Mouse (Mus musculus) heart, embryonic 13.5 days (tissue): ENCODE measurements around the gene Gsg1l. TPM values are rescaled to one million over a fixed set of nuclear protein-coding genes. Genes with fewer than 3 reads are reported as not detected.

Experiments
- ATAC-seq: fragments of 200-750 bp; cut with Nextera tagmentation; 2 replicates; pipeline ENCODE4 v1.8.0; 2017; ENCODE audit warnings: moderate TSS enrichment; ENCODE audit not compliant: insufficient number of reproducible peaks, low FRiP score, low TSS enrichment; ENCODE audit errors: extremely low read depth
- H3K27ac ChIP-seq: fragments of 300-500 bp; sonication (generic); replicated peaks from 2 replicates; pipeline ENCODE4 v1.5.1; 2015; ENCODE audit warnings: moderate library complexity, mild to moderate bottlenecking, inconsistent platforms
- H3K27me3 ChIP-seq: fragments of 300-500 bp; sonication (generic); replicated peaks from 2 replicates; pipeline ENCODE4 v1.6.1; 2015; ENCODE audit warnings: mild to moderate bottlenecking, inconsistent platforms
- H3K36me3 ChIP-seq: fragments of 300-500 bp; sonication (generic); 2 replicates; pipeline ENCODE4 v1.6.1; 2015; ENCODE audit warnings: mild to moderate bottlenecking, inconsistent platforms
- H3K4me1 ChIP-seq: fragments of 300-500 bp; sonication (generic); 2 replicates; pipeline ENCODE4 v1.6.1; 2015; ENCODE audit warnings: inconsistent platforms
- H3K4me2 ChIP-seq: fragments of 300-500 bp; sonication (generic); 2 replicates; pipeline ENCODE4 v1.6.1; 2015; ENCODE audit warnings: inconsistent platforms, mild to moderate bottlenecking, moderate library complexity
- H3K4me3 ChIP-seq: fragments of 300-500 bp; sonication (generic); 2 replicates; pipeline ENCODE4 v1.5.1; 2015; ENCODE audit warnings: moderate library complexity, mild to moderate bottlenecking, inconsistent platforms
- H3K9ac ChIP-seq: fragments of 300-500 bp; sonication (generic); 2 replicates; pipeline ENCODE4 v1.6.1; 2015; ENCODE audit warnings: inconsistent platforms, mild to moderate bottlenecking, moderate library complexity
- H3K9me3 ChIP-seq: fragments of 300-500 bp; sonication (generic); 2 replicates; pipeline ENCODE4 v1.6.1; 2016; ENCODE audit warnings: inconsistent platforms
- WGBS: fragments of 180-500 bp; shearing (Covaris S2); methylation state at CpG from one replicate; pipeline ENCODE4 v1.1.7; 2015; ENCODE audit warnings: mixed read lengths; 5-methylcytosine and 5-hydroxymethylcytosine counted together
- polyA plus RNA-seq: library from polyadenylated mRNA; unstranded; fragments of >200 nt; fragmentation: Nextera tagmentation; extraction: Ambion mirVana; gene quantifications from 2 replicates; pipeline ENCODE4 v1.2.1, GENCODE M21; 2015

Gene Gsg1l
- polyA plus RNA-seq, 1 experiment from 2014 or later, result 8.4 TPM

- Histone ChIP-seq H3K27me3 (no peaks in the 10 kb centered on the region), H3K9me3 (no peaks in the 10 kb centered on the region), H3K36me3 (no peaks in the 10 kb centered on the region), H3K4me3 (peak overlapping the region; percentile 23), H3K27ac (peak overlapping the region; percentile 90), H3K4me2 (peak overlapping the region; percentile 56), H3K4me1 (peaks cover 59% of the 10 kb centered on the region), H3K9ac (peak overlapping the region; percentile 71)
- ATAC-seq, result no peak
- 45% methylated on average over 2 of the region's 2 CpGs for WGBS
Observed at GRCm38 (mm10) chr7:125934319-125934718, 147.9 kb downstream of the Gsg1l start.

- 11% methylated on average over 16 of the region's 16 CpGs for WGBS
- Histone ChIP-seq H3K4me3 (peak overlapping the region; percentile 23), H3K9ac (peak overlapping the region; percentile 71), H3K9me3 (no peaks in the 10 kb centered on the region), H3K36me3 (no peaks in the 10 kb centered on the region), H3K4me2 (peak overlapping the region; percentile 56), H3K27ac (peak overlapping the region; percentile 90), H3K27me3 (no peaks in the 10 kb centered on the region), H3K4me1 (peaks cover 59% of the 10 kb centered on the region)
- no peak for ATAC-seq
Observed at GRCm38 (mm10) chr7:125933356-125934244, 148.6 kb downstream of the Gsg1l start.

GRCm38 (mm10) chr7:125931602-125932001 lies 150.6 kb downstream of the Gsg1l start:
- Histone ChIP-seq H3K4me3 (no peak overlapping the region), H3K4me1 (peaks cover 43% of the 10 kb centered on the region), H3K27ac (no peak overlapping the region), H3K36me3 (no peaks in the 10 kb centered on the region), H3K9ac (no peak overlapping the region), H3K4me2 (no peak overlapping the region), H3K9me3 (no peaks in the 10 kb centered on the region), H3K27me3 (no peaks in the 10 kb centered on the region)
- no peak for ATAC-seq
- 58% methylated on average over 5 of the region's 5 CpGs for WGBS

GRCm38 (mm10) chr7:125924044-125924443 lies 158.2 kb downstream of the Gsg1l start:
- WGBS, result 54% methylated on average over 5 of the region's 5 CpGs
- peaks cover 15% of the 10 kb centered on the region for H3K4me1 ChIP-seq
- H3K9me3 ChIP-seq, result no peaks in the 10 kb centered on the region
- no peak overlapping the region for H3K4me2 ChIP-seq
- H3K9ac ChIP-seq, result no peak overlapping the region
- ATAC-seq, result no peak
- no peak overlapping the region for H3K4me3 ChIP-seq
- H3K36me3 ChIP-seq, result no peaks in the 10 kb centered on the region
- no peak overlapping the region for H3K27ac ChIP-seq
- H3K27me3 ChIP-seq, result no peaks in the 10 kb centered on the region

DNA sequence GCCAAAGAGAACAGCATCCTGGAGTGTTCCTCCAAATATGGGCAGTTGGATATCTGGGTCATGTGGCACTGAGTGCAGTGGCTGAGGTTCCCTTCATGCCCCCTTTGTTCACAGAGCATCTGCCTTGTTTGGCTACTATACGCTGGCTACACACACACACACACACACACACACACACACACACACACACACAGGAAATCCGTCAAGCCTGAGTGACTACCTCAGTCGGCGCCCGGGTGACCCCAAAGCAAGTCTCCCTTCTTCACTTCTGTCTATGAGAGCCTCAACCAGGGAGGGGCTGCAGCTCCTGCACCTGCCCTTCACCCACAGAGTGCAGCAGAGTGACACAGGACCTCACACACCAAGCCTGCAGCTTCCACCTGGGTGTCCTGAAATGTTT lies 161.4 kb downstream of the Gsg1l start:
- ATAC-seq, result no peak
- H3K27me3 ChIP-seq, result no peaks in the 10 kb centered on the region

DNA sequence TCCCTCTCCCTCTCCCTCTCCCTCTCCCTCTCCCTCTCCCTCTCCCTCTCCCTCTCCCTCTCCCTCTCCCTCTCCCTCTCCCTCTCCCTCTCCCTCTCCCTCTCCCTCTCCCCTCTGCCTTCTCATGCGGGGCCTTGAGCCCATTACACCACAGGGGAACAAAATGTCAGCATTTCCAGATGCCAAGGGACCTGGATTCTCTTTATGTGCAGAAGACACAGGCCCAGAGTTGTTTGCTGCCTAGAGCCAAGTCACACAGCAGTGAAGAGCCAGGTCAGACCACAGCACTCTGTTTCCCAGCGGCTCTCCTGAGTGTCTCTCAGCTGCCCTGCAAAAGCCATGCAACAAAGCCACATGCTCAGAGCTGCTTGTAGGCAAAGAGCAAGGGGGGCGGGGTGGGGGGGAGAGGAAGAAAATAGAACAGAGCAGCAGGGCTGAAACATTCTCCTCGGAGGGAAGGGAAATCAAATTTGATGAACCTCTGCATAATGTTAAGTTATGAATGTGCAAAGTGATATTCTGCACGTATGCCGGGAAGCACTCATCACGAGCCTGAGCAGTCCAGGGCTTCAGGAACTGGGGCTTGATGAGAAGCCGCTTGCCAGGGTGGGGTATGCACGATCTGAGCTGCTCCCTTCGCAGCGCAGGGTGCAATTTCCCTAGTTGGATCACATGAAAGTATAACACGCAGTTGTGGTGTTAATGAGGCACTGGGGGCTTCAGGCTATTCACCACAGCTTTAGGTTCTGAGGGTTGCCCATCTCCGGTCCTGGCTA lies 181.6 kb downstream of the Gsg1l start:
- Histone ChIP-seq H3K9ac (peak overlapping the region; percentile 29; the same call in 1 of the 2 replicates), H3K4me3 (no peak overlapping the region), H3K4me2 (no peak overlapping the region), H3K4me1 (peaks cover 33% of the 10 kb centered on the region), H3K9me3 (no peaks in the 10 kb centered on the region), H3K36me3 (no peaks in the 10 kb centered on the region), H3K27ac (no peak overlapping the region), H3K27me3 (0 out of 2 replicates have a peak, but pooled peaks cover 5% of the 10 kb centered on the region)
- 45% methylated on average over 13 of the region's 13 CpGs for WGBS
- ATAC-seq, result no peak

More for the DNA sequence above, 161.4 kb downstream of the Gsg1l start:
- Histone ChIP-seq H3K9ac (no peak overlapping the region), H3K36me3 (0 out of 2 replicates have a peak, but pooled peaks cover 2% of the 10 kb centered on the region), H3K4me1 (peaks cover 16% of the 10 kb centered on the region), H3K4me2 (no peak overlapping the region), H3K4me3 (no peak overlapping the region), H3K9me3 (peaks cover 3% of the 10 kb centered on the region; the same call in 1 of the 2 replicates), H3K27ac (no peak overlapping the region)
- WGBS, result 61% methylated on average over 5 of the region's 5 CpGs

DNA sequence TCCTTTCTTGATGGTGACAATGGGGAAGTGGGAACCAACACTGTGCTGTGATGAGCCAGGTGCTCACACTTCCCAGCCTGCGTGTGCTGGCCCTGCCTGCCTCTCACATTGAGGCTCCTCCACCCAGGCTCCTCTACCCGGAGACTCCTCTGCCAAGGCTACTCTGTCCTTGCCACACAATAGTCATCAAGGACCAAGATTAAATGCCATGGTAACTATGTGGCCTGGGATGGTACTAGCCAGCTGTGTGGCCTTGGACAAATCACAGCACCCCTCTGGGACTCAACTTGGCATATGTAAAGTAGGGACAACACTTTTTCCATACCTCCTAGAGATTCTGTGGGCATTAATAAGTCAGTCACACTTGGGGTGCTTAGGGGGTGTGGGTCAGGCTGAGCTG lies 182.3 kb downstream of the Gsg1l start:
- Histone ChIP-seq H3K27ac (no peak overlapping the region), H3K4me3 (no peak overlapping the region)
- WGBS, result 63% methylated on average over 2 of the region's 2 CpGs

DNA sequence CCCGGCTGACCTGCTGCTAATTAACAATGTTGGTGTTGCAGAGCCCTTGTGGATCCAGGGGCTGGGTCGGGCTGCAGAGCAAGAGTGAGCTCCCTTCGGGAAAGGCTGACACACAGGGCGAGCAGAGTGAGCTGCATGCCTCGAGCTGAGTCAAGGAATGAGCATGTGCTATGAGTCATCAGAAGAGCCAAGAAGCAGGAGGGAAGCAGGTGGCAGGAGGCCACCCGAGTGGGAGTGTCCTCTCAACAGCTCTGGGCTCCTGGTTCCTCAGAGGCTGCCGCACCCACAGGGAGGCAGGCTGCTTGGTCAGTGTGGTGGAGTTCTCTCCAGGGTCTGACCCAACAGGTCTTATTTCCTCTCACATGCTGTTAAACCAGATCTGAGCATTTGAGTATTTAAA lies 183.2 kb downstream of the Gsg1l start:
- WGBS, result 12% methylated on average over 7 of the region's 7 CpGs
- H3K27me3 ChIP-seq, result 0 out of 2 replicates have a peak, but pooled peaks cover 5% of the 10 kb centered on the region
- no peak overlapping the region for H3K4me3 ChIP-seq
- peak overlapping the region; percentile 28; the same call in 1 of the 2 replicates for H3K9ac ChIP-seq
- H3K27ac ChIP-seq, result no peak overlapping the region
- no peaks in the 10 kb centered on the region for H3K9me3 ChIP-seq
- no peak overlapping the region for H3K4me2 ChIP-seq
- peaks cover 33% of the 10 kb centered on the region for H3K4me1 ChIP-seq
- no peaks in the 10 kb centered on the region for H3K36me3 ChIP-seq
- ATAC-seq, result peak; percentile 74

More for the DNA sequence above, 182.3 kb downstream of the Gsg1l start:
- ATAC-seq, result no peak
- Histone ChIP-seq H3K4me1 (peaks cover 33% of the 10 kb centered on the region), H3K27me3 (0 out of 2 replicates have a peak, but pooled peaks cover 5% of the 10 kb centered on the region), H3K4me2 (no peak overlapping the region), H3K36me3 (no peaks in the 10 kb centered on the region), H3K9ac (no peak overlapping the region), H3K9me3 (no peaks in the 10 kb centered on the region)

DNA sequence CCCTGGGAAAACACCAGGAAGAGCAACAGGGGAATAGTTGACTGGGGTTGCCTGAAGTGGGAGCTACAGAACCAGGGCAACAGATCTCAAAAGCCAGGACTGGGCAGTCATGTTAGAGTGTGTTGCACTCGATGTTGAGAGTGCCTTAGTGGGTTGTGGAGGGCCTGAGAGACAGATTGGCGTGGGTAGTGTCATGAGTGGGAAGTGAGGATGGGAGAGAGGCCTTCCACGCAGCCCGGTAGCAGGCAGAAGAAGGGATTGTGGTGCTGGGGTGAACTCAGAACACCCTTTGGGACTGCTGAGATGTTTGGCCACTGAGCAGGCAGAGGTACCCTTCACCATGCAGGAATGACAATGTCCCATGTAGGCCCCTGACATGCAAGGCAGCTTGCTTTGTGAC lies 185.2 kb downstream of the Gsg1l start:
- no peak overlapping the region for H3K4me2 ChIP-seq
- H3K27ac ChIP-seq, result no peak overlapping the region
- H3K36me3 ChIP-seq, result no peaks in the 10 kb centered on the region
- no peak overlapping the region for H3K4me3 ChIP-seq
- ATAC-seq, result no peak
- no peaks in the 10 kb centered on the region for H3K9me3 ChIP-seq
- 0 out of 2 replicates have a peak, but pooled peaks cover 5% of the 10 kb centered on the region for H3K27me3 ChIP-seq
- peaks cover 33% of the 10 kb centered on the region for H3K4me1 ChIP-seq
- no peak overlapping the region for H3K9ac ChIP-seq
- WGBS, result 80% methylated on average over 4 of the region's 4 CpGs

DNA sequence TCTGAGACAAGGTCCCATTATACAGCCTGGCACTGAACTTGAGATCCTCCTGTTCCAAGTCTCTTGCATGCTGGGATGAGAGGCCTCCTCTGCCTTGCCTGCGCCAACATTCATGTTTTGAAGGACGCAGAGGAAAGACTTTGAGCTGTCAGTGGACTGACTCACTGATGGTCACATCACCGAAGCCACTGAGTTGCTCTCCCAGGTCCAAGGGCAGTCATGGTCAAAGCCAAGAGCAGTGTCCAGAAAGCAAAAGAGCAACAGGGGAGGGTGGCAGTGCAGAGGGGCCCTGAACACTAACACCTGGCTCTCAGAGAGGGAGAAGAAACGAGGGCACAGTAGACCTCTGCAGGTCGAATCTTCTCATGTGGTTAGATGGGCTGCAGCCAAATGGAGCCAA lies 188.6 kb downstream of the Gsg1l start:
- peaks cover 2% of the 10 kb centered on the region for H3K4me1 ChIP-seq
- H3K9me3 ChIP-seq, result no peaks in the 10 kb centered on the region
- H3K27me3 ChIP-seq, result 0 out of 2 replicates have a peak, but pooled peaks cover 3% of the 10 kb centered on the region
- H3K9ac ChIP-seq, result no peak overlapping the region
- no peak overlapping the region for H3K4me2 ChIP-seq
- H3K36me3 ChIP-seq, result no peaks in the 10 kb centered on the region
- ATAC-seq, result no peak
- no peak overlapping the region for H3K4me3 ChIP-seq
- H3K27ac ChIP-seq, result no peak overlapping the region
- WGBS, result 83% methylated on average over 5 of the region's 5 CpGs

GRCm38 (mm10) chr7:125888373-125888772 lies 193.8 kb downstream of the Gsg1l start:
- H3K4me1 ChIP-seq, result peaks cover 12% of the 10 kb centered on the region
- no peaks in the 10 kb centered on the region for H3K36me3 ChIP-seq
- WGBS, result 70% methylated on average over 12 of the region's 12 CpGs
- H3K27ac ChIP-seq, result no peak overlapping the region
- H3K4me2 ChIP-seq, result no peak overlapping the region
- H3K9ac ChIP-seq, result no peak overlapping the region
- H3K4me3 ChIP-seq, result no peak overlapping the region
- H3K9me3 ChIP-seq, result no peaks in the 10 kb centered on the region
- ATAC-seq, result no peak
- 0 out of 2 replicates have a peak, but pooled peaks cover 3% of the 10 kb centered on the region for H3K27me3 ChIP-seq
